Mouse (Mus musculus): ENCODE results near the gene Ncoa7. TPM values are rescaled to one million over a fixed set of nuclear protein-coding genes. Genes with fewer than 3 reads are reported as not detected.

Gene Ncoa7
- polyA plus RNA-seq, 1 experiment from 2014 or later, result 14.6 TPM

DNA sequence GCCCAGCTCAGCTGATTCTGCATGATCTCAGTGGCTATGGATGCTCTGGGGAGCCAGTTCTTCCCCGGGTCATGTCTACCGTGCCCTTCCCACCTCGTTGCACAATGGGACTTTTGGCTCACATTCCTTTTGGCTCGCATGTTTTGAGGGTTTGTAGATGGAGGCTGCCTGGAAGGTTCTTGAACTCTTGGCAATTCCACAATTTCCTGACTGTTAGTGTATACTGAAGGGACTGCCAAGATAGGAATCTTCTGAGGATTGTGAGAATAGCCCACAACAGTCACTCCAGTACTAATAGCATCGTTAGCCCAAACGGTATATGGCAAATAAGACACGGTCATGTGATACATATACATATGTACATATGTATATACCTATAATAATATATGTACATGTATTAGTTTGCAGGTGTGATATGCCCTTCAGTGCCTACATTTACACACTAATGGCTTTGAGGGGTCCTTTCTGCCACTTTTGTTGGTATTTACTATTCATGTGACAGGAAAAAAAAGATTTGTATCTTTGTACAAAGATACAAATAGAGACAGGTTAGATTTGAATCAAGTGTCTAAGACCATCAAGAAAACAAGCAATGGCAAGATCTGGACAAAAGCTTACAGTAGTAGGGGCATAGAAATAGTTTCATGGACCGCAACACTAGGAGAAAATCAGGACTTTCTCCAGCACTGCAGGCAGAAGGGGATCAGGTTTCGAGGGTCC, 7.3 kb upstream of the Ncoa7 start:
- Histone ChIP-seq H3K27me3 (no peaks in the 10 kb centered on the region), H3K36me3 (no peaks in the 10 kb centered on the region), H3K9me3 (no peaks in the 10 kb centered on the region), H3K4me2 (replicated peaks) (peak overlapping the region; percentile 39), H3K9ac (no peak overlapping the region), H3K27ac (no peak overlapping the region), H3K4me1 (no peaks in the 10 kb centered on the region), H3K4me3 (peak overlapping the region; percentile 39)
- no peak for ATAC-seq (ENCODE audit: insufficient number of reproducible peaks, insufficient read depth, low FRiP score, low TSS enrichment)
- 32% methylated on average over 9 of the region's 9 CpGs for WGBS

GRCm38 (mm10) chr10:30803587-30804253, 594 bp upstream of the Ncoa7 start:
- H3K9ac ChIP-seq, result peak overlapping the region; percentile 81
- peak overlapping the region; percentile 96 for H3K27ac ChIP-seq
- no peaks in the 10 kb centered on the region for H3K9me3 ChIP-seq
- no peaks in the 10 kb centered on the region for H3K36me3 ChIP-seq
- peak overlapping the region; percentile 87 for H3K4me3 ChIP-seq
- WGBS, result 40% methylated on average over 7 of the region's 7 CpGs
- no peaks in the 10 kb centered on the region for H3K27me3 ChIP-seq
- no peak for ATAC-seq (ENCODE audit: insufficient number of reproducible peaks, insufficient read depth, low FRiP score, low TSS enrichment)
- H3K4me2 ChIP-seq (replicated peaks), result peak overlapping the region; percentile 61
- H3K4me1 ChIP-seq, result no peaks in the 10 kb centered on the region; the same call in 1 of the 2 replicates

- WGBS, result 9% methylated on average over 8 of the region's 8 CpGs
- H3K4me2 ChIP-seq (replicated peaks), result peak overlapping the region; percentile 61
Measured at GRCm38 (mm10) chr10:30802033-30802432, 1.1 kb downstream of the Ncoa7 start.

GRCm38 (mm10) chr10:30799713-30800450, 3.2 kb downstream of the Ncoa7 start:
- 88% methylated on average over 2 of the region's 2 CpGs for WGBS
- Histone ChIP-seq H3K4me1 (no peaks in the 10 kb centered on the region; the same call in 1 of the 2 replicates), H3K27me3 (no peaks in the 10 kb centered on the region), H3K9me3 (0 out of 2 replicates have a peak, but pooled peaks cover 7% of the 10 kb centered on the region), H3K9ac (no peak overlapping the region), H3K4me2 (replicated peaks) (no peak overlapping the region), H3K27ac (no peak overlapping the region), H3K36me3 (peaks cover 3% of the 10 kb centered on the region; the same call in 1 of the 2 replicates), H3K4me3 (no peak overlapping the region)
- ATAC-seq (ENCODE audit: insufficient number of reproducible peaks, insufficient read depth, low FRiP score, low TSS enrichment), result no peak

More at GRCm38 (mm10) chr10:30802033-30802432, 1.1 kb downstream of the Ncoa7 start:
- peak overlapping the region; percentile 87 for H3K4me3 ChIP-seq
- H3K9me3 ChIP-seq, result no peaks in the 10 kb centered on the region
- H3K9ac ChIP-seq, result peak overlapping the region; percentile 81; the same call in 1 of the 2 replicates
- peak overlapping the region; percentile 96; the same call in 1 of the 2 replicates for H3K27ac ChIP-seq
- no peaks in the 10 kb centered on the region for H3K36me3 ChIP-seq
- ATAC-seq (ENCODE audit: insufficient number of reproducible peaks, insufficient read depth, low FRiP score, low TSS enrichment), result no peak
- no peaks in the 10 kb centered on the region; the same call in 1 of the 2 replicates for H3K4me1 ChIP-seq
- H3K27me3 ChIP-seq, result no peaks in the 10 kb centered on the region

- no peak for ATAC-seq (ENCODE audit: insufficient number of reproducible peaks, insufficient read depth, low FRiP score, low TSS enrichment)
- H3K4me3 ChIP-seq, result no peak overlapping the region
- 56% methylated on average over 5 of the region's 5 CpGs for WGBS
- no peak overlapping the region for H3K27ac ChIP-seq
- H3K4me2 ChIP-seq (replicated peaks), result no peak overlapping the region
- no peaks in the 10 kb centered on the region for H3K4me1 ChIP-seq
- no peak overlapping the region for H3K9ac ChIP-seq
- no peaks in the 10 kb centered on the region for H3K27me3 ChIP-seq
- H3K36me3 ChIP-seq, result peaks cover 9% of the 10 kb centered on the region; the same call in 1 of the 2 replicates
- 0 out of 2 replicates have a peak, but pooled peaks cover 7% of the 10 kb centered on the region for H3K9me3 ChIP-seq
Measured at GRCm38 (mm10) chr10:30796469-30797261, 6.5 kb downstream of the Ncoa7 start.

GRCm38 (mm10) chr10:30791016-30791415, 12.1 kb downstream of the Ncoa7 start:
- no peak for ATAC-seq (ENCODE audit: insufficient number of reproducible peaks, insufficient read depth, low FRiP score, low TSS enrichment)
- Histone ChIP-seq H3K9ac (no peak overlapping the region), H3K4me3 (no peak overlapping the region), H3K27me3 (no peaks in the 10 kb centered on the region), H3K36me3 (peaks cover 8% of the 10 kb centered on the region; the same call in 1 of the 2 replicates), H3K4me2 (replicated peaks) (no peak overlapping the region), H3K9me3 (0 out of 2 replicates have a peak, but pooled peaks cover 6% of the 10 kb centered on the region), H3K27ac (no peak overlapping the region), H3K4me1 (no peaks in the 10 kb centered on the region)
- 85% methylated on average over 3 of the region's 3 CpGs for WGBS

DNA sequence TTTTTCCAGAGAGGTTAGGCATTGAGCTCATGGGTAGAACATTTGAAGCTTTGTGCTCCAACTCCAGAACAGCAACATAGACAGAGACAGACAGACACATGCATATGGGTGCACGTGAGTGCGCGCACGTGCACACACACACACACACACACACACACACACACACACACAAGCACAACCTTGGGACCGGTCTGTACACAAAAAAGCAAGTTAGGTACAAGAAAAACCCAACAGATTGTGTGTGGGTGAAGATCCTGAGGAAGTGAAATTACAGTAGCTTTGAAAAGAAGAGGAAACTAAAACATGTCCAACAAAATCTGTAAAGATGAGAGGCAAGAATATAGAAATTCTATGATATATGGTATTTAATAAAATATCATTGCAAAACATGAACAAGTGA, 13.6 kb downstream of the Ncoa7 start:
- no peak overlapping the region for H3K4me2 ChIP-seq (replicated peaks)
- H3K4me1 ChIP-seq, result no peaks in the 10 kb centered on the region
- no peak for ATAC-seq (ENCODE audit: insufficient number of reproducible peaks, insufficient read depth, low FRiP score, low TSS enrichment)
- no peaks in the 10 kb centered on the region for H3K27me3 ChIP-seq
- H3K27ac ChIP-seq, result no peak overlapping the region
- 0 out of 2 replicates have a peak, but pooled peaks cover 5% of the 10 kb centered on the region for H3K36me3 ChIP-seq
- H3K9me3 ChIP-seq, result no peaks in the 10 kb centered on the region
- WGBS, result 94% methylated on average over 5 of the region's 5 CpGs
- H3K9ac ChIP-seq, result no peak overlapping the region
- H3K4me3 ChIP-seq, result no peak overlapping the region

DNA sequence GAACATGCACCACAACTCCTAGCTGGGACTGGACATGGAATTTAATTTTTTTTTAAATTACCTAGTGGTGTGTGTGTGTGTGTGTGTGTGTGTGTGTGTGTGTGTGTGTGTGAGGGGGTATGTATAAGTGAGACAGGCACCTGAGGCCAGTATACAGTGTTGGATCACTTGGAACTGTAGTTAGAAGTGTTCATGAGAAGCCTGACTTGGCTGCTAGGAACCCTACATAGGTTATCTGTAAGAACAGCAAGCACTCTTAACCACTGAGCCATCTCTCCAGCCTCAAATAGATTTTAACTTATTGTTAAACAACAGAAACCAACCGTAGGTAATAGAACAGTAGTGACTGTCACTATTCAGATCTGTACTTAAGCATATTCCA, 14.8 kb downstream of the Ncoa7 start:
- no peaks in the 10 kb centered on the region for H3K27me3 ChIP-seq
- no peaks in the 10 kb centered on the region for H3K36me3 ChIP-seq
- H3K9me3 ChIP-seq, result no peaks in the 10 kb centered on the region
- H3K9ac ChIP-seq, result no peak overlapping the region
- H3K4me2 ChIP-seq (replicated peaks), result no peak overlapping the region
- 96% methylated on average over 1 of the region's 1 CpGs for WGBS
- H3K4me3 ChIP-seq, result no peak overlapping the region
- ATAC-seq (ENCODE audit: insufficient number of reproducible peaks, insufficient read depth, low FRiP score, low TSS enrichment), result no peak
- H3K27ac ChIP-seq, result no peak overlapping the region
- H3K4me1 ChIP-seq, result no peaks in the 10 kb centered on the region

DNA sequence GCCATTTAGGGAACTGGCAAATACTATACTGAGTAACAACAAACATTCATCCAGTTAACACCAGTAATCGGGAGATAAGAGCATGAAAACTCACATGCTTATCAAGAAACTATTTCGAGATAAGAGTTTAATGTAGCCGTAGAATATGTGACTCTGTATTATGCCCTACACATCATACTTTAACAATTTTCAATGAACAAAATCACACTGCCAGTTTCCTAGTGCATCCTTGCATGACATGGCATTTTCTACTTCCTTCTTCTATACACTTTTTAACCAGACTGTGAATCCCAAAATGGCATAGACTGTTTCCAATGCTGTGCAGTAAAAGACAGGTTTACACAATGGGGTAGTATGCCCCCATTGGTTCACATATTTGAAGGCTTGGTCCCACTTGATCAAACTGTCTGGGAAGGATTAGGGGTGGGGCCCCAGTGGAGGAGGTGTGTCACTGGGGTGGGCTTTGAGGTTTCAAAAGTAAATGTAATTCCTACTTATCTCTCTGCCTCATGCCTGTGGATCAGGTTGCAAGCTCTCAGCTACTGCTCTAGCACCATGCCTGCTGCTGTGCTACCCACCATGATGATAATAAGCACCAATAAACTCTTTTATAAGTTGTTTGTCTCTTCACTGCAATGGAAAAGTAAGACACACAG, 15.3 kb downstream of the Ncoa7 start:
- H3K27me3 ChIP-seq, result no peaks in the 10 kb centered on the region
- no peaks in the 10 kb centered on the region for H3K9me3 ChIP-seq
- ATAC-seq (ENCODE audit: insufficient number of reproducible peaks, insufficient read depth, low FRiP score, low TSS enrichment), result no peak
- 93% methylated on average over 3 of the region's 3 CpGs for WGBS
- H3K4me1 ChIP-seq, result no peaks in the 10 kb centered on the region
- H3K4me3 ChIP-seq, result no peak overlapping the region
- H3K4me2 ChIP-seq (replicated peaks), result no peak overlapping the region
- H3K36me3 ChIP-seq, result no peaks in the 10 kb centered on the region
- no peak overlapping the region for H3K9ac ChIP-seq
- no peak overlapping the region for H3K27ac ChIP-seq

GRCm38 (mm10) chr10:30786103-30786754, 16.9 kb downstream of the Ncoa7 start:
- no peak for ATAC-seq (ENCODE audit: insufficient number of reproducible peaks, insufficient read depth, low FRiP score, low TSS enrichment)
- H3K4me1 ChIP-seq, result no peaks in the 10 kb centered on the region
- H3K4me3 ChIP-seq, result no peak overlapping the region
- 84% methylated on average over 5 of the region's 5 CpGs for WGBS
- H3K9ac ChIP-seq, result no peak overlapping the region
- H3K9me3 ChIP-seq, result no peaks in the 10 kb centered on the region
- no peaks in the 10 kb centered on the region for H3K36me3 ChIP-seq
- H3K4me2 ChIP-seq (replicated peaks), result no peak overlapping the region
- no peaks in the 10 kb centered on the region for H3K27me3 ChIP-seq
- no peak overlapping the region for H3K27ac ChIP-seq

Data from embryonic facial prominence, embryonic 12.5 days (tissue).